Mouse (Mus musculus) adrenal gland, postnatal 14 days (tissue): ENCODE results near the gene Gatd1. TPM values are rescaled to one million over a fixed set of nuclear protein-coding genes. Genes with fewer than 3 reads are reported as not detected.

Experiments
- DNase-seq: peaks from one replicate; pipeline ENCODE4 v3.0.0; 2021; ENCODE audit warnings: mixed read lengths
- total RNA-seq: library from RNA; stranded (reverse); gene quantifications from 2 replicates; pipeline ENCODE4 v1.2.3, GENCODE M21; 2021

Gatd1 gene
- total RNA-seq, 1 experiment from 2014 or later, result 22.5 TPM

DNA sequence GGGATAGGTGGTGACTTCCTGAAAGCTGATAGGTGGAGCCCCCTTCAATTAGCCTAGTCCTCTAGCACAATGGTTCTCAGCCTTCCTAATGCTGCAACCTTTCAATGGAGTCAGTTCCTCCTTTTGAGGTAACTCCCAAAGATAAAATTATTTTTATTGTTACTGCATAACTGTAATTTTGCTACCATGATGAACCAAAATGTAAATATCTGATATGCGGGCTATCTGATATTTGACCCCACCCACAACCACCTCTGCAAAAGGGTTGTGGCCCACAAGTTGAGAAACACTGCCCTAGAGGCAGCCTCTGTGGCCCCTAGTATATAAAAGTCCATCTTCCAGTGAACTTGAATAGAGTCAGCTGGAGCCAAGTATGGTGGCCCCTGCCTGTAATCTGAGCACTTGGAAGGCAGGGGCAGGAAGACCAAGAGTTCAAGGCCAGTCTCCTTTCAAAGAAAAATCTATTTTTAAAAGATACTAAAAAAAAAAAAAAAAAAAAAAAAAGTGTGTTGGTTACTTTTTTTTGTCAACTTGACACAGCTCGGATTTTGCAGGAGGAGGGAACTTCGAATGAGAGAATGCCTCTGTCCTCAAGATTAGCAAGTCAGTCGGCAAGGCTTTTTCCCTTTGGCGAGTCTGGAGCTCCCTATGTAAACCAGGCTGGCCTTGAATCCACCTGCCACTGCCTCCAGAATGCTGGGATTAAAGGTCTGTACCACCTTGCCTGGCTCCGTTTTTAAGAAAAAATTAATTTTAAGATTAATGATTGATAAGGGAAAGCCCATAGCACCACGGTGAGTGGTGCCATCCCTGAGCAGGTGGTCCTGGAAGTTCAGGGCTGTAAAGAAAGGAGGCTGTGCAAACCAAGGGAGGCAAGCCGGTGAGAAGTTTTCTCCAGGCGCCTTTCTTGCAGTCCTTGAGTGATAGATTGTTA is 23.3 kb downstream of the Gatd1 start:
- DNase-seq, result no peak

DNA sequence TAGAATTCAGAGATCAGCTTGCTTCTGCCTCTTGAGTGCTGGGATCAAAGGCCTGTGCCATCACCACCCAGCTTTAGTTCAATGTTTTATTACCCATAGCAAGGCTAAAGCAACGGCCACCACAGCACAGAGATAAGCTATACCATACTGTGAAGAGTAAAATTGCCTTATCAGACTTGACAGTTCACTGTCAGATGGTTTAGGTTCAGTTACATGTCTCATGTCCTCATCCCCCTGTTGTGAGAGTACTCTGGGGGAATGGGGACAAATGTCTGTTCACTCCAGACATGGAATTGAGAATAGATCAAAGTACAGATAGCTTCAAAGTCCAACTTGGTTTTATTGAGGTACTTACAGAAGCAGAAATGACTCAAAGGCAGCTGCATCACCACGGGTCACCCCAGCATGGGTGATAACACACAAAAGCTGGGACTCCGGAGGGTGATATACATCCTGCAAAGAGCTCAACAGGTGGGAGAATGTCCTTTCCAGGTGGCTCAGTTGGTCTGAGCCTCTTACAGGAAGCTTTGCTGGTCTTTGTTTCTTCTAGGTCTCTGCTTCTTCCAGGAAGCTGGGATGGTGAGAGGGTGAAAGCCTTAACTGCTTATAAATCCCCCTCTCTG is 25.3 kb downstream of the Gatd1 start:
- no peak for DNase-seq

- no peak for DNase-seq
Measured at GRCm38 (mm10) chr7:141387807-141388486, 26.0 kb downstream of the Gatd1 start.

DNA sequence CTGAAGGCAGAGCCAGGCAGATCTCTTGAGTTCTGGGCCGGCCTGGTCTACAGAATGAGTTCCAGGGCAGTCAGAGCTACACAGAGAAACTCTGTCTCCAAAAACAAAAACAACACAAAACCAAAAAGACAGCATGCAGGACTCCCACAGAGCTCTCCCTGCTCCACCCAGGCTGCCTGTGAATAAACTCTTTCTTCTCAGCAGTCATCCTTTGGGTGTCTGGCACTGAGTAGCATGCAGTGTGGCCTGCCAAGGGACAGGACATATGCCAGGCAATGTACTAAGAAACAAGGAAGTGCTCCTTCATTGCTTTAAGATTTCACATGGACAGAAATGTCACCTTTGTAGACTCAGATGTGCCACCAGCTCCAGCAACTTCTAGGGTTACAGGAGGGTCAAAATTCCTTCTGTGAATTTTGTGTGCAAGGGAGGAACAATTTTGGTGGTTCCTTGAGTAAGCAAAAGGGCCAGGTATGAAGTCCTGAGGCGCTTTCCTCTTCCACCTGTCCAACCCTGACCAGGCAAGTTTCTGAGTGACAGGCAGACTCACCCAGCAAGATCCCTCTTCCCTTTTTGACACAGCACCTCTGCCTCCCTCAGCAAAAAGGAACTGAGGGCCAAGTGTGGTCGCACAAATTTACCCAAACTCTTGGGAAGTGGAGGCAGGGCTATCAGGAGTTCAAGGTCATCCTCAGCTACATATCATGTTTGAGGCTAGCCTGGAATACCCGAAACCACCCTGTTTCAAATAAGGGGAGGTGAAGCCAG is 32.7 kb downstream of the Gatd1 start:
- DNase-seq, result peak; percentile 52

DNA sequence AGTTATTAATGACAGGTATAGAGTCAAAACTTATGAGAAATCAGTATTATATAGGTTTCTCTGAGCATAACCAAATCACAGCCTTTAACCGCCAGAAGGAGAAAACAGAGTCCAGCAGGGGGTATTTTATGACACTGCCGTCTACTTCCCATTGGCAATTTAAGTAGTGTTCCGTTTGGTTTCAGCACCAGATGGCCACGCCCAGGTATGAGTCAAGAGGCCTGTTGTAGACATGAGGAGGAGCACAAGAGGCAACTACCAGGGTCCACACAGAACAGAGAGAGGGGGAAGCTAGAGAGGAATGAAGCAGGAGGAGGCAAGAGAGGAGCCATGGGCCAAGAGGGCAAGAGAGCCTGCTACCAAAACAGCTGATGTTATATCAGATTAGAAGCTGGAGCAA is 34.4 kb downstream of the Gatd1 start:
- DNase-seq, result no peak

DNA sequence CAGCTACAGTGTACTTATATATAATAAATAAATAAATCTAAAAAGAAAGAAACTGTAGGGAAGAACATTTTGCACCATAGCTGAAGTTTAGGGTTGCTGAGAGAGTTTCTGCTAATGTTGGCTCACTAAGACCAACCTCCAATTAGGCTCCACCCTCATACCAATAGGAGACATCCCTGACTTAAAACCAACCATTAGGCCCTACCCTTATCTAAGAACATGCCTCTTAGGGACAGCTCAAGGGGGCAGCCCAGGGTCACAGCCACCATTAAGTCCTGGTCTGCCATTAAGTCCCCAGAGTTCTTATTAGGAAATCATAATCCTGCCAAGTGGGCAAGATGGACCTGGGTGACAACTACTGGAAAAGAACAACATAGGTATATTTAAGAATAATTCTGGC is 39.5 kb downstream of the Gatd1 start:
- no peak for DNase-seq

- DNase-seq, result peak; percentile 69
Measured at GRCm38 (mm10) chr7:141373611-141374010, 40.3 kb downstream of the Gatd1 start.

DNA sequence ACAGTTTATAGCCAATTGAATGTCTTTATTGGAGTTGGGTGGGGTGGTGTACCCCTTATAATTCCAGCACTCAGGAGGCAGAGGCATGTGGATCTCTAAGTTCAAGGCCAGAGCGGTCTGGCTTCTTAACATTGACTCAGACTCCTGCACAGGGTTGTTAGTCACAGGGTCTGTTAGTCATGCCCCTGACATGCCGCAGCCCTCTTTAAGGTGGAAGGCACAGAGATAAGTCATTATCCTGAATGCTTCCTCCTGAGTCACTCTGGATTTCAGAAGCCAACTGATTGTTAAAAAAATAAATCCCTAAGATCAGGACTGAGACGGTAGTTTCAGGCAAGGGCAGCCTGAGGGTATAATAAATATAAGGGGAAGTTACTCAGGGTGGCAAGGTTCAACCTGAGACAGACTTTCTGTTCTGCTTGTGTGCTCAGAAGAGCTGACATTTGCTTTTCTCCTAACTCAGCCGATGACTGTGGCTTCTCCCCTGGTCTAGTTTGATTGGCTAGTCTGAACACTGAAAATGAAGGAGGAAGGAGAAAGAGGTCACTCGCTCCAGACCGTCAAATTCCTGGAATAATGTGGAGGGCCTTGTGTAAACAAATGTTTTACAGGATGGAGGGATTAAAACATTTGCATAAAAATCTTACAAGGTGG is 41.9 kb downstream of the Gatd1 start:
- DNase-seq, result peak; percentile 65

DNA sequence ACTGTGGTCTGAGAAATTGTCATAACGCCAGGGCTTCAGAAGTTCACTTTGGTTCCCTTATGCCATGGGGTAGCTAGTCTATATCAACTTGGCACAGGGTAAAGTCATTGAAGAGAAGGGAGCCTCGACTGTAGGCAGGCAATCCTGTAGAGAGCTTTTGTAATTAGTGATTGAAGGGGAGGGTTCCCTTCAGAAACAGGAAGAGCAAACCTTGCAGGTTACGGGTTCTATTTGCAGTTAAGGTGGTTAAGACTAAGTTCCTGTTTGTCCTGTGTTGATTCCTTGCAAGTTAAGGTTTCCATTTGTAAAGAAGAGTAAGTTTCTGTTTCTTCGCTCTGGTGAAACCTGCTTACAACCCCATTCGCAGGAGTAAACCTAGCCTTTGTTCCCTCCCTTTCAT is 44.0 kb downstream of the Gatd1 start:
- DNase-seq, result no peak

DNA sequence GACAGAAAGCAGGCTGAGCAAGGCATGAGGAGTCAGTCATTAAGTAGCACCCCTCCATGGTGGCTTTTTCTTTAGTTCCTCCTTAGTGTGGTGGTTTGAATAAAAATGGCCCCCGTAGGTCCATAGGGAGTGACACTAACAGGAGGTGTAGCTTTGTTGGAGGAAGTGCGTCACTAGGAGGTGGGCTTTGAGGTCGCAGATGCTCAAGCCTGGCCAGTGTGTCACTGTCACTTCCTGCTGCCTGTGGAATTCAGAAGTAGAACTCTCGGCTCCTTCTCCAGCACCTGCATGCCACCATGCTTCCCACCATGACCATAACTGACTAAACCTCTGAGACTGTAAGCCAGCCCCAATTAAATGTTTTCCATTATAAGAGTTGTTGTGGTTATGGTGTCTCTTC is 46.6 kb downstream of the Gatd1 start:
- DNase-seq, result no peak

- DNase-seq, result no peak
Measured at GRCm38 (mm10) chr7:141365049-141365445, 48.9 kb downstream of the Gatd1 start.

- DNase-seq, result no peak
Measured at GRCm38 (mm10) chr7:141364349-141365048, 49.4 kb downstream of the Gatd1 start.

GRCm38 (mm10) chr7:141363752-141364125 is 50.2 kb downstream of the Gatd1 start:
- no peak for DNase-seq

DNA sequence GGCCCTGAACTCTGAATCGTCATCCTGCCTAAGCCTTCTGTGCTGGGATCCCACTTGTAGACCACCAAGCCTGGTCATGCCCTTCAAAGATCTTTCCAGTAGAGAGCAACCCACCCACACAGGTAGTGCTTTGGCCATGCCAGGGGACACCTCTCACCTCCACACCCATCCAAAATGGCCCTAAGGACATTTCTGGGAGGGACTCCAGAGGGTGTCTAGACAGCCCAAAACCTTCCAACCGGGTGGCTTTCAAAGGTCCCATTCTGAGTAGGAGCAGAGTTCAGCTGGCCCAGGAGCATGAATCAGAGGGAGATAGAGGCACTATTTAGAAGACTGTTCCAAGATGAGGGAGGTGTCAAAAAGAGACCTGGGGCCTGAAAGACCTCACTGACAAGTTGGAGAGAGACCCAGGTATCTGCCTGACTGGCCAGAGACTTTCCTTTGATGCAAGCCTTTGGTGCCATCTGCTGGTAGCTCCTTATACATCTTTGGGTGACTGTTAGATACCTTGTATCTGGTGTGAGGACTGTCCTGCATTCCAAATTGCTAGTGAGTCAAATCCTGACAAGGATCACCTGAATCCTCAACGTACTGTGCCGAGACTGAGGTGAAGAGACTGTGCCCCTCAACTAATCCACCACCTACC is 50.7 kb downstream of the Gatd1 start:
- peak; percentile 82 for DNase-seq

DNA sequence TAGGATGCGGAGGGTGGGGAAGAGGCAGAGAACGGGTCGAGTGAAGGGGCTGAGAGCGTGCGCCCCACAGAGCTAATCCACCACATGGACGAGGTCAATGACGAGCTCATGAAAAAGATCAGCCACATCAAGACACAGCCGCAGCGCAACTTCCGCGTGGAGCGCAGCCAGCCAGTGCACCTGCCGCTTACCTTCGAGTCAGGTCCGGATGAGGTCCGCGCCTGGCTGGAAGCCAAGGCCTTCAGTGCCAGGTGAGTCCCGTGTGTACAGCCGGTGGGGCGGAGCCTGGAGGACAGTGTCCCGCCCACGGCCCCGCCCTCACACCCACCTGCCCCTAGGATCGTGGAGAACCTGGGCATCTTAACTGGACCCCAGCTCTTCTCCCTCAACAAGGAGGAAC is 52.4 kb downstream of the Gatd1 start:
- no peak for DNase-seq

Other genes starting within 250 kb of the Gatd1 start
- gene Rnh1, start 241.3 kb downstream of the Gatd1 start, total RNA-seq, result 186 and 200 TPM in 2 replicates
- 81.7 and 83.6 TPM in 2 replicates for gene Hras, start 220.1 kb downstream of the Gatd1 start, total RNA-seq
- gene Lrrc56, start 220.0 kb downstream of the Gatd1 start, total RNA-seq, result 7.6 and 9.6 TPM in 2 replicates
- gene Lmntd2, start 200.1 kb downstream of the Gatd1 start, total RNA-seq, result 0.26 and 0.34 TPM in 2 replicates
- gene Rassf7, start 198.3 kb downstream of the Gatd1 start, total RNA-seq, result 4.9 and 5.2 TPM in 2 replicates
- 78.2 and 80.2 TPM in 2 replicates for gene Phrf1, start 185.4 kb downstream of the Gatd1 start, total RNA-seq
- 5.2 and 7.7 TPM in 2 replicates for gene Irf7, start 147.7 kb downstream of the Gatd1 start, total RNA-seq
- 8.0 and 10.6 TPM in 2 replicates for gene Cdhr5, start 137.3 kb downstream of the Gatd1 start, total RNA-seq
- gene Sct, start 135.0 kb downstream of the Gatd1 start, total RNA-seq, result 2.3 and 3.2 TPM in 2 replicates
- gene Drd4, start 122.1 kb downstream of the Gatd1 start, total RNA-seq, result 1.1 and 2.3 TPM in 2 replicates
- 32.5 and 41.2 TPM in 2 replicates for gene Deaf1, start 86.4 kb downstream of the Gatd1 start, total RNA-seq
- gene Tmem80, start 86.4 kb downstream of the Gatd1 start, total RNA-seq, result 22.9 and 25.6 TPM in 2 replicates
- gene Eps8l2, start 75.3 kb downstream of the Gatd1 start, total RNA-seq, result 5.1 and 5.5 TPM in 2 replicates
- gene Taldo1, start 21.9 kb downstream of the Gatd1 start, total RNA-seq, result 479 and 481 TPM in 2 replicates
- 1.0 and 3.6 TPM in 2 replicates for gene Cend1, start 15.4 kb upstream of the Gatd1 start, total RNA-seq
- 87.0 and 91.0 TPM in 2 replicates for gene Slc25a22, start 23.8 kb upstream of the Gatd1 start, total RNA-seq
- 3.5 and 5.9 TPM in 2 replicates for gene Pidd1, start 29.9 kb upstream of the Gatd1 start, total RNA-seq
- 908 and 1,128 TPM in 2 replicates for gene Rplp2, start 33.2 kb upstream of the Gatd1 start, total RNA-seq
- 1,289 and 1,648 TPM in 2 replicates for gene Pnpla2, start 41.1 kb upstream of the Gatd1 start, total RNA-seq
- gene Cracr2b, start 47.0 kb upstream of the Gatd1 start, total RNA-seq, result 14.2 and 23.2 TPM in 2 replicates
- 199 and 204 TPM in 2 replicates for gene Cd151, start 53.3 kb upstream of the Gatd1 start, total RNA-seq
- 74.5 TPM in 2 replicates for gene Polr2l, start 61.0 kb upstream of the Gatd1 start, total RNA-seq
- gene Tspan4, start 61.1 kb upstream of the Gatd1 start, total RNA-seq, result 49.4 and 58.4 TPM in 2 replicates
- gene Chid1, start 125.7 kb upstream of the Gatd1 start, total RNA-seq, result 46.5 and 49.7 TPM in 2 replicates
- 61.0 and 64.0 TPM in 2 replicates for gene Ap2a2, start 148.0 kb upstream of the Gatd1 start, total RNA-seq
- not detected in 2 replicates for gene Muc6, start 241.2 kb upstream of the Gatd1 start, total RNA-seq